In genomic region chr5:140502925-140503324, GRCm38 (mm10) we compare ENCODE assay signal across 10 mouse cellular contexts. TPM values are rescaled to one million over a fixed set of nuclear protein-coding genes. Genes with fewer than 3 reads are reported as not detected.
A peak's percentile ranks its signal among the peaks of the same experiment; 100 is the strongest.
DNase-seq lines count a peak whose midpoint lies in the region; ATAC-seq and TF ChIP-seq lines count a peak whose summit lies in the region.
"Not testable (repeated sequence)": the region's sequence is repeated elsewhere in the genome, so short reads cannot be mapped to it uniquely, and the experiment has no call there.
"Had no signal": no experiment of that assay in that cellular context is flagged by ENCODE, and none has a peak within 500 bp of the region (broad histone marks: within the 10 kb centered on the region; RNA-seq: fewer than 3 reads in every experiment).

No protein-coding gene starts in this region.

- peaks cover 12% of the 10 kb centered on the region; the same call in 1 of the 2 replicates for H3K4me1 ChIP-seq in forebrain, embryonic 11.5 days (replicated peaks; ENCODE audit: control insufficient read depth, insufficient read depth, low read length)
- peaks cover 49% of the 10 kb centered on the region for H3K4me1 ChIP-seq in heart, embryonic 12.5 days (replicated peaks)
- not testable (repeated sequence) for H3K4me1 ChIP-seq in intestine, postnatal 0 days (replicated peaks; ENCODE audit: control insufficient read depth, insufficient read depth, low read length)
- peaks cover 54% of the 10 kb centered on the region for H3K4me1 ChIP-seq in midbrain, embryonic 10.5 days

- H3K27ac ChIP-seq in forebrain, embryonic 11.5 days (ENCODE audit: low read depth, low read length); heart, embryonic 12.5 days (ENCODE audit: poor library complexity, severe bottlenecking); intestine, postnatal 0 days (ENCODE audit: low read depth, low read length): not testable (repeated sequence)
- H3K27ac ChIP-seq in midbrain, embryonic 10.5 days (replicated peaks) = peak overlapping the region; percentile 79

- not testable (repeated sequence) for TF ChIP-seq CTCF in intestine, postnatal 0 days (IDR thresholded peaks at IDR 0.05; ENCODE audit: low read depth)

- H3K9ac ChIP-seq in forebrain, embryonic 11.5 days (ENCODE audit: low read length) = peak overlapping the region; percentile 55
- peak overlapping the region; percentile 49 for H3K9ac ChIP-seq in heart, embryonic 12.5 days
- H3K9ac ChIP-seq in intestine, postnatal 0 days (ENCODE audit: low read depth, low read length) = not testable (repeated sequence)

- H3K27me3 ChIP-seq in forebrain, embryonic 11.5 days (ENCODE audit: control insufficient read depth, insufficient read depth, low read length); heart, embryonic 12.5 days (replicated peaks); intestine, postnatal 0 days (replicated peaks; ENCODE audit: control insufficient read depth, insufficient read depth, low read length): not testable (repeated sequence)
- peaks cover 23% of the 10 kb centered on the region for H3K27me3 ChIP-seq in midbrain, embryonic 10.5 days (ENCODE audit: low read depth, poor library complexity, severe bottlenecking)

- under 1% methylated on average over 12 of the region's 12 CpGs for WGBS in forebrain, embryonic 11.5 days
- WGBS in heart, embryonic 12.5 days = under 1% methylated on average over 12 of the region's 12 CpGs
- 2% methylated on average over 12 of the region's 12 CpGs for WGBS in intestine, postnatal 0 days
- WGBS in midbrain, embryonic 10.5 days = under 1% methylated on average over 12 of the region's 12 CpGs

- not testable (repeated sequence) for H3K36me3 ChIP-seq in forebrain, embryonic 11.5 days (ENCODE audit: control insufficient read depth, insufficient read depth, low read length); heart, embryonic 12.5 days; intestine, postnatal 0 days (ENCODE audit: control insufficient read depth, insufficient read depth); midbrain, embryonic 10.5 days

- not testable (repeated sequence) for ATAC-seq in forebrain, embryonic 11.5 days (replicated peaks; ENCODE audit: low FRiP score); heart, embryonic 12.5 days (ENCODE audit: insufficient number of reproducible peaks, low FRiP score); intestine, postnatal 0 days

- peak overlapping the region; percentile 47; the same call in 1 of the 2 replicates for H3K4me2 ChIP-seq in forebrain, embryonic 11.5 days (ENCODE audit: low read depth, low read length, severe bottlenecking)
- H3K4me2 ChIP-seq in heart, embryonic 12.5 days = peak overlapping the region; percentile 67
- H3K4me2 ChIP-seq in intestine, postnatal 0 days (replicated peaks; ENCODE audit: low read depth) = peak overlapping the region; percentile 53

- H3K4me3 ChIP-seq in forebrain, embryonic 11.5 days (ENCODE audit: low read depth, low read length) = 0 out of 2 replicates have a peak overlapping the region, but pooled peaks have one; percentile 7
- peak overlapping the region; percentile 21 for H3K4me3 ChIP-seq in heart, embryonic 12.5 days
- not testable (repeated sequence) for H3K4me3 ChIP-seq in intestine, postnatal 0 days (ENCODE audit: low read depth, low read length)
- H3K4me3 ChIP-seq in midbrain, embryonic 10.5 days = peak overlapping the region; percentile 43

- peak; percentile 87 for DNase-seq in 416B (ENCODE audit: low read depth)
- peak; percentile 74 to 82 for DNase-seq in adrenal gland, postnatal 36 days
- DNase-seq in forebrain, embryonic 11.5 days (ENCODE audit: low spot score) = peak; percentile 77
- peak; percentile 82 for DNase-seq in liver
- peak; percentile 50 for DNase-seq in midbrain, embryonic 10.5 days (ENCODE audit: low spot score)
- DNase-seq in spleen, postnatal 4 days (ENCODE audit: low spot score in 2 of 2) = peak; percentile 57 to 74

- H3K9me3 ChIP-seq in forebrain, embryonic 11.5 days (ENCODE audit: control insufficient read depth, low read length); heart, embryonic 12.5 days (replicated peaks); intestine, postnatal 0 days (ENCODE audit: control insufficient read depth); midbrain, embryonic 10.5 days (replicated peaks): not testable (repeated sequence)

RNA-seq across cellular contexts. Expression of gene Chst12, which starts 2.4 kb away (rescaled TPM):
- 10 to 100 TPM in 1 of 2 experiments, 1 to 10 TPM in 1; 6.9 to 10.1 TPM for total RNA-seq in adrenal gland, postnatal 36 days (2021)
- 11.8 and 12.2 TPM in 2 replicates for polyA plus RNA-seq in forebrain, embryonic 11.5 days (2014; fragmentation: Nextera tagmentation; extraction: Ambion mirVana)
- polyA plus RNA-seq in heart, embryonic 12.5 days (2016; fragmentation: Nextera tagmentation; extraction: Ambion mirVana) = 22.5 TPM in 2 replicates
- polyA plus RNA-seq in intestine, postnatal 0 days (2015; fragmentation: Nextera tagmentation; extraction: Ambion mirVana) = 17.0 and 18.8 TPM in 2 replicates
- polyA plus RNA-seq in midbrain, embryonic 10.5 days (2016; fragmentation: Nextera tagmentation; extraction: Ambion mirVana) = 14.7 and 16.1 TPM in 2 replicates

RNA-seq across cellular contexts. Expression of gene Gm4869, which starts 57.5 kb away (rescaled TPM):
- under 1 TPM in 1 of 2 experiments, not detected in 1; 0.16 TPM for total RNA-seq in adrenal gland, postnatal 36 days (2021)
- 0.09 TPM in 1 of 2 replicates, not detected in the other for polyA plus RNA-seq in forebrain, embryonic 11.5 days (2014; fragmentation: Nextera tagmentation; extraction: Ambion mirVana)
- 0.06 TPM in 1 of 2 replicates, not detected in the other for polyA plus RNA-seq in heart, embryonic 12.5 days (2016; fragmentation: Nextera tagmentation; extraction: Ambion mirVana)
- polyA plus RNA-seq in intestine, postnatal 0 days (2015; fragmentation: Nextera tagmentation; extraction: Ambion mirVana) = 0.05 TPM in 1 of 2 replicates, not detected in the other
- not detected in 2 replicates for polyA plus RNA-seq in midbrain, embryonic 10.5 days (2016; fragmentation: Nextera tagmentation; extraction: Ambion mirVana)
- total RNA-seq: hematopoietic stem cell, adult 5-6 weeks; megakaryocyte progenitor cell, adult 5-6 weeks had no signal
